Mouse (Mus musculus) embryonic facial prominence, embryonic 13.5 days (tissue): ENCODE results near the gene Hmgcl. TPM values are rescaled to one million over a fixed set of nuclear protein-coding genes. Genes with fewer than 3 reads are reported as not detected.

ENCODE experiments used
- ATAC-seq: fragments of 200-750 bp; cut with Nextera tagmentation; 2 replicates; pipeline ENCODE4 v1.8.0; 2017; ENCODE audit warnings: low read depth; ENCODE audit not compliant: insufficient number of reproducible peaks, insufficient read depth, low FRiP score, low TSS enrichment
- H3K27ac ChIP-seq: fragments of 300-500 bp; sonication (generic); 2 replicates; pipeline ENCODE4 v1.5.1; 2015; ENCODE audit warnings: moderate library complexity, mild to moderate bottlenecking, inconsistent platforms
- H3K27me3 ChIP-seq: fragments of 300-500 bp; sonication (generic); 2 replicates; pipeline ENCODE4 v1.6.1; 2015; ENCODE audit warnings: mild to moderate bottlenecking, inconsistent platforms
- H3K36me3 ChIP-seq: fragments of 300-500 bp; sonication (generic); 2 replicates; pipeline ENCODE4 v1.6.1; 2015; ENCODE audit warnings: mild to moderate bottlenecking, inconsistent platforms
- H3K4me1 ChIP-seq: fragments of 300-500 bp; sonication (generic); 2 replicates; pipeline ENCODE4 v1.6.1; 2015; ENCODE audit warnings: inconsistent platforms
- H3K4me2 ChIP-seq: fragments of 300-500 bp; sonication (generic); 2 replicates; pipeline ENCODE4 v1.6.1; 2015; ENCODE audit warnings: moderate library complexity, mild to moderate bottlenecking, inconsistent platforms
- H3K4me3 ChIP-seq: fragments of 300-500 bp; sonication (generic); 2 replicates; pipeline ENCODE4 v1.5.1; 2015; ENCODE audit warnings: mild to moderate bottlenecking, inconsistent platforms
- H3K9ac ChIP-seq: fragments of 300-500 bp; sonication (generic); 2 replicates; pipeline ENCODE4 v1.6.1; 2015; ENCODE audit warnings: mild to moderate bottlenecking, inconsistent platforms
- H3K9me3 ChIP-seq: fragments of 300-500 bp; sonication (generic); 2 replicates; pipeline ENCODE4 v1.6.1; 2016; ENCODE audit warnings: inconsistent platforms
- WGBS: fragments of 180-500 bp; shearing (Covaris S2); methylation state at CpG from one replicate; pipeline ENCODE4 v1.1.7; 2015; ENCODE audit warnings: mixed read lengths; 5-methylcytosine and 5-hydroxymethylcytosine counted together
- polyA plus RNA-seq: library from polyadenylated mRNA; unstranded; fragments of >200 nt; fragmentation: Nextera tagmentation; extraction: Ambion mirVana; gene quantifications from 2 replicates; pipeline ENCODE4 v1.2.1, GENCODE M21; 2015

Gene Hmgcl
- 80.3 and 82.0 TPM in 2 replicates for polyA plus RNA-seq

GRCm38 (mm10) chr4:135946278-135946658, at the start of gene Hmgcl:
Gene Hmgcl, plus strand, starts transcription at chr4:135946448.
- H3K36me3 ChIP-seq, result peaks cover 11% of the 10 kb centered on the region
- H3K4me3 ChIP-seq, result peak within 1 kb of the TSS; percentile 84
- WGBS, result 0% methylated on average over 23 of the region's 23 CpGs
- peak; percentile 83; the same call in 1 of the 2 replicates for ATAC-seq
- H3K4me1 ChIP-seq, result peaks cover 15% of the 10 kb centered on the region
- no peaks in the 10 kb centered on the region for H3K27me3 ChIP-seq
- H3K9ac ChIP-seq, result peak within 1 kb of the TSS; percentile 80
- peak within 1 kb of the TSS; percentile 34; the same call in 1 of the 2 replicates for H3K27ac ChIP-seq
- no peaks in the 10 kb centered on the region for H3K9me3 ChIP-seq
- H3K4me2 ChIP-seq, result peak within 1 kb of the TSS; percentile 81

DNA sequence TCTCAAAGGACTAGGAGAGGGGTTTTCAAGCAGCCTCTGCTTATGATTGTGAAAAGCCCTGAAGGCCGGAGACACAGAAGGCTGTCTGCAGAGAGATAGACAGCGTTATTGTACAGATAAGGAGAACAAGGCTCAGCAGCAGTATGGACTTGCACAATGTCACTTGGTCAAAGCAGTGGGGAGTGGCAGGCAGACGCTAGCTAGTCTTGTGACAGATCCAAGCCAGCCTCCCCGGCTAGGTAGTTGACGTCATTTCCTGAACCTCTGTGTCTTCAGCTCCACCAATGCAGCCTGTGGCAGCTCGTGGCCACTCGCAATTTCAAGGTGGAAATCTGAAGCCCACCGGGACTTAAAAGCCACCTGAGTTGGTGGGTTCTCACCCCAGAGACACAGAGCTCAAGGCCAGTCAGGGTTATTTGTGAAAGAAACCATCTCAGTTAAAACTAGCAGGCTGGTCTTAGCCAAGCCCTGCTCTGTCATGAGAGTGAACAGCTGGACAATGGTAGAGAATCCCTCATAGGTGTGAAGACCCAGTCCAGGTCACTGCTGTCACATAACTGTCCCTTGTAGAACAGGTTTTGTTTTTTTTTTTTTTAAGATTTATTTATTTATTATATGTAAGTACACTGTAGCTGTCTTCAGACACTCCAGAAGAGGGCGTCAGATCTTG, 47.7 kb upstream of the Hmgcl start:
- Histone ChIP-seq H3K9me3 (no peaks in the 10 kb centered on the region), H3K36me3 (no peaks in the 10 kb centered on the region), H3K27ac (no peak overlapping the region), H3K9ac (no peak overlapping the region), H3K4me1 (peaks cover 4% of the 10 kb centered on the region; the same call in 1 of the 2 replicates), H3K27me3 (no peaks in the 10 kb centered on the region), H3K4me2 (no peak overlapping the region), H3K4me3 (no peak overlapping the region)
- no peak for ATAC-seq
- WGBS, result 67% methylated on average over 9 of the region's 9 CpGs

DNA sequence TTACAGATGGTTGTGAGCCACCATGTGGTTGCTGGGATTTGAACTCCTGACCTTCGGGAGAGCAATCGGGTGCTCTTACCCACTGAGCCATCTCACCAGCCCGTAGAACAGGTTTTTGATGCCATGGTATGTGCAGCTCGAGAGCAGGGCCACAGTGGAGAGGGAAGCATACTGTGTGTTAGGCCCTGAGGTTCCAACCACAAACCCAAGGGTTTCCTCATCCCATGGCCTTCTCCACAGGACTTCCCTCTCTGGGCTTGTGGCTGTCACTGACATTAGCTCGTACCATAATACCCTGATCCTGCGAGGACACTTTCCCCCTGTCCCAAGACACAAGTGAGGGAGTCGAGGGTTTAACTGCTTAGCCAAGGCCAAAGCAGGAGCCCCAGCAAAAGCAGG, 47.2 kb upstream of the Hmgcl start:
- WGBS, result 81% methylated on average over 7 of the region's 7 CpGs

DNA sequence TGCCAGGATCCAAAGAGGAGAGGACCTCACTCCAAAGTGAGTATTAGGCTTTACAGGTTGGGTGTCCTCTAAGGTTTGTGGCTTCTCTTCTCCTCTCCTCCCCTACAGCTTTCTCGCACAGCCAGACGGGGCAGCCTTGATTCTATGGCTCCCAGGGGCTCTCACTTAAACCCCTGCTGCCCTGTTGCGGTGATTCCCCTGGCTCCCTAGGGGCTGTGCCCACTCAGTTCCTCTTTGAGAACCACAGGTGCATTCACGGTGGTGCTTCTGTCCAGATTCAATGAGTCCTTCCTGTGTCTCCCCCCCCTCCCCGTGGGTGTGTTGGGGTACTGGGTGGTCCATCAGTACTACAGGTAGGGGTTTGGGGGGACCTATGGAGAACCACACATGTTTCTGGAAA, 46.2 kb upstream of the Hmgcl start:
- Histone ChIP-seq H3K27ac (no peak overlapping the region), H3K27me3 (no peaks in the 10 kb centered on the region), H3K9me3 (no peaks in the 10 kb centered on the region), H3K4me3 (no peak overlapping the region), H3K4me2 (no peak overlapping the region), H3K36me3 (no peaks in the 10 kb centered on the region), H3K9ac (no peak overlapping the region), H3K4me1 (peaks cover 4% of the 10 kb centered on the region; the same call in 1 of the 2 replicates)
- WGBS, result 78% methylated on average over 5 of the region's 5 CpGs
- no peak for ATAC-seq

More for the DNA sequence above, 47.2 kb upstream of the Hmgcl start:
- no peaks in the 10 kb centered on the region for H3K27me3 ChIP-seq
- no peaks in the 10 kb centered on the region for H3K36me3 ChIP-seq
- H3K9ac ChIP-seq, result no peak overlapping the region
- no peak overlapping the region for H3K4me2 ChIP-seq
- no peaks in the 10 kb centered on the region for H3K9me3 ChIP-seq
- ATAC-seq, result no peak
- no peak overlapping the region for H3K4me3 ChIP-seq
- peaks cover 4% of the 10 kb centered on the region; the same call in 1 of the 2 replicates for H3K4me1 ChIP-seq
- H3K27ac ChIP-seq, result no peak overlapping the region

- no peak overlapping the region for H3K4me2 ChIP-seq
- no peaks in the 10 kb centered on the region for H3K9me3 ChIP-seq
- H3K27ac ChIP-seq, result no peak overlapping the region
- no peak overlapping the region for H3K4me3 ChIP-seq
- H3K27me3 ChIP-seq, result no peaks in the 10 kb centered on the region
- WGBS, result 93% methylated on average over 4 of the region's 4 CpGs
- H3K4me1 ChIP-seq, result no peaks in the 10 kb centered on the region
- H3K36me3 ChIP-seq, result no peaks in the 10 kb centered on the region
- H3K9ac ChIP-seq, result no peak overlapping the region
- ATAC-seq, result no peak
These were observed 43.5 kb upstream of the Hmgcl start for GRCm38 (mm10) chr4:135902606-135903242.

GRCm38 (mm10) chr4:135904810-135905209, 41.4 kb upstream of the Hmgcl start:
- WGBS, result 73% methylated on average over 1 of the region's 1 CpGs
- Histone ChIP-seq H3K4me1 (no peaks in the 10 kb centered on the region), H3K27ac (no peak overlapping the region), H3K4me2 (no peak overlapping the region), H3K4me3 (no peak overlapping the region), H3K9ac (no peak overlapping the region), H3K36me3 (no peaks in the 10 kb centered on the region), H3K27me3 (no peaks in the 10 kb centered on the region), H3K9me3 (no peaks in the 10 kb centered on the region)
- ATAC-seq, result no peak

GRCm38 (mm10) chr4:135906633-135907032, 39.6 kb upstream of the Hmgcl start:
- Histone ChIP-seq H3K4me1 (no peaks in the 10 kb centered on the region), H3K9me3 (no peaks in the 10 kb centered on the region), H3K27ac (no peak overlapping the region), H3K4me3 (no peak overlapping the region), H3K9ac (no peak overlapping the region), H3K4me2 (no peak overlapping the region), H3K36me3 (no peaks in the 10 kb centered on the region), H3K27me3 (no peaks in the 10 kb centered on the region)
- WGBS, result 59% methylated on average over 3 of the region's 3 CpGs
- ATAC-seq, result no peak

DNA sequence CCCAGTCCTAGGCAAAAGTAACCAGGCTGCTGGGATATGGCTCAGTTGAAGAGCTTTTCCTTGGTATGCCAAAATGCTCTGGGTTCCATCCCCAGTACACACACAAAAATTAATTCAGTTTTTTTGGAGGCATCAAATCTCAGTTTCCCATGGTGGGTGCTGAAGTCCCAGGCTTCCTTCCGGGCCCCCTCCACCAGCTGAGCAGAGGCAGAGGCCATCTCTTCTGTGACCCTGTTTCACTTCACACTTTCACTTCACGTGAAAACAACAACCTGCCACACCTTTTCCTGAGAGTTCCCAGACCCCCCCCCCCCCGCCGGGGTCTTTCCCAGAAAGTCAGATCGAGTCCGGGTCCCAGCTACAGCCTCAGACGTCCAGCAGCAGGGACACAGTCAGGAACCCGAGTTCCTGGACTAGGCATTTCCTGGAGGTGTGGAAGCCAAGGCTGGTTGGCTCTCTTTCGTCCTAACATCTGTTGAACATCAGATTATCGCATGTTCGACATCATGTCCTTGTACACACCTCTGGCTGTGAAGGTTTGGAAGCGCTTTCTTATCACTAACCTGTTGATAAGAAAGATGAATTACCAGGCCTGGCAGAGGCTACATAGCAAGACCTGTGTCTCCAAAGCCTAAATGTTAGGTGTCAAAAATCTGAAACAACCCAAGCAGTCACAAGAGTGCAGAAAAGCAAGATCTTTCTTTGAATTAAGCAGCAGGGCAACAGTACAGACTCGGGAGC, 36.8 kb upstream of the Hmgcl start:
- no peak for ATAC-seq
- Histone ChIP-seq H3K9ac (no peak overlapping the region), H3K27me3 (no peaks in the 10 kb centered on the region), H3K36me3 (no peaks in the 10 kb centered on the region), H3K4me2 (no peak overlapping the region), H3K9me3 (no peaks in the 10 kb centered on the region), H3K4me1 (no peaks in the 10 kb centered on the region), H3K27ac (no peak overlapping the region), H3K4me3 (no peak overlapping the region)
- 69% methylated on average over 13 of the region's 13 CpGs for WGBS

DNA sequence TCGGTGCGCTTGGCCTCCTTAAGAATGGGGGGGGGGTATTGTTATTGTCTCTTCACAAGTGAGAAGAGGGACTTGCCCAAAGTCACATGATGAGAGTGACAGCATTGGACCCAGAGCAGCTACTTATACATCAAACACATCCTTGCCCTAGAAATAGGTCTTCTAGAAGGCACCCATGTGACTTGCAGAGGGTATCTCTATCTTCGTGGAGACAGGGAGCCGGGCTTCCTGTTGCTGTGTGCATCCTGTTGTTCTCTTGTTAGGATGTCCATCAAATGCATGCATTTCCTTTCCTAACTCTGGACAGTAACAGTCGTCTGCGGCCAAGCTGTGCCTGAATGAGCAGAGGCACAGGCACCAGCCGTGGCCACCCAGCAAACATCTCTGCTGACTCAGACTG, 34.7 kb upstream of the Hmgcl start:
- H3K4me3 ChIP-seq, result no peak overlapping the region
- H3K4me2 ChIP-seq, result no peak overlapping the region
- no peaks in the 10 kb centered on the region for H3K9me3 ChIP-seq
- 73% methylated on average over 7 of the region's 7 CpGs for WGBS
- H3K27ac ChIP-seq, result no peak overlapping the region
- ATAC-seq, result no peak
- H3K4me1 ChIP-seq, result no peaks in the 10 kb centered on the region
- H3K9ac ChIP-seq, result no peak overlapping the region
- no peaks in the 10 kb centered on the region for H3K27me3 ChIP-seq
- H3K36me3 ChIP-seq, result no peaks in the 10 kb centered on the region

DNA sequence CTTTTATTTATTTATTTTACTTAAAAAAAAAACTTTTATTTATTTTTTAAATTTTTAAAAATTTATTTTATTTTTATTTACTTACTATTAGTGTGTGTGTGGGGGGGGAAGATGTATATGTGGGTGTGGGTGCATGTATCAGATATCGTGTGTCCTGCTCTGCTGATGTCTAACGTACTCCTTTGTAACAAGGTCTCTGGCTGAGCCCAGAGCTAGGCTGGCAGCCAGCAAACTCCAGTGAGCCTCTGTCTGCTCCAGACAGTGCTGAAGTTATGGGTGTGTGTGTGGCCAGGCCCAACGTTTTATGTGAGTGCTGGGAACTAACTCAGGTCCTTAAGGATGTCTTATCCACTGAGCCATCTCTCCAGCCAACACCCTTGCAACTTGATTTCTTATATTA, 34.1 kb upstream of the Hmgcl start:
- H3K4me3 ChIP-seq, result no peak overlapping the region
- no peak overlapping the region for H3K4me2 ChIP-seq
- ATAC-seq, result no peak
- H3K36me3 ChIP-seq, result no peaks in the 10 kb centered on the region
- no peaks in the 10 kb centered on the region for H3K4me1 ChIP-seq
- no peak overlapping the region for H3K9ac ChIP-seq
- no peaks in the 10 kb centered on the region for H3K9me3 ChIP-seq
- WGBS, result 46% methylated on average over 3 of the region's 3 CpGs
- H3K27ac ChIP-seq, result no peak overlapping the region
- H3K27me3 ChIP-seq, result no peaks in the 10 kb centered on the region

- 42% methylated on average over 3 of the region's 3 CpGs for WGBS
These were observed 33.4 kb upstream of the Hmgcl start for GRCm38 (mm10) chr4:135912835-135913234.

More at GRCm38 (mm10) chr4:135912835-135913234, 33.4 kb upstream of the Hmgcl start:
- no peak for ATAC-seq
- Histone ChIP-seq H3K36me3 (no peaks in the 10 kb centered on the region), H3K9ac (no peak overlapping the region), H3K27ac (no peak overlapping the region), H3K27me3 (no peaks in the 10 kb centered on the region), H3K4me1 (no peaks in the 10 kb centered on the region), H3K4me2 (no peak overlapping the region), H3K4me3 (no peak overlapping the region), H3K9me3 (no peaks in the 10 kb centered on the region)
